Mouse (Mus musculus) myocyte (in vitro differentiated cells): ENCODE results near the gene Cfap299.

ENCODE experiments used
- CEBPB ChIP-seq: IDR thresholded peaks from 2 replicates; pipeline ENCODE4 v1.6.1; 2011; ENCODE audit warnings: mild to moderate bottlenecking, moderate library complexity; ENCODE audit not compliant: poor library complexity, insufficient read depth, severe bottlenecking
- E2F4 ChIP-seq: IDR thresholded peaks from one replicate; pipeline ENCODE4 v1.6.1; 2011; ENCODE audit warnings: mild to moderate bottlenecking, control low read depth, moderate library complexity; ENCODE audit not compliant: insufficient read depth
- MAX ChIP-seq: IDR thresholded peaks from one replicate; pipeline ENCODE4 v1.6.1; 2011; ENCODE audit warnings: low read depth, mild to moderate bottlenecking, control low read depth
- MYOG ChIP-seq, 3 experiments: IDR thresholded peaks; one replicate each; pipeline ENCODE4 v1.6.1; 2011; ENCODE audit warnings: control low read depth in 2 of 3, low read depth in 2 of 3, mild to moderate bottlenecking in 2 of 3; ENCODE audit not compliant: insufficient read length in 2 of 3, control insufficient read depth in 1 of 3, insufficient read depth in 1 of 3
- POLR2A ChIP-seq: IDR thresholded peaks from one replicate; pipeline ENCODE4 v1.6.1; 2011; ENCODE audit warnings: low read depth, mild to moderate bottlenecking, control low read depth, moderate library complexity; ENCODE audit not compliant: insufficient read length
- POLR2AphosphoS2 ChIP-seq: IDR thresholded peaks from one replicate; pipeline ENCODE4 v1.6.1; 2011; ENCODE audit warnings: low read depth, control low read depth; ENCODE audit not compliant: insufficient read length
- REST ChIP-seq: IDR thresholded peaks from one replicate; pipeline ENCODE4 v1.6.1; 2011; ENCODE audit warnings: mild to moderate bottlenecking, control low read depth, moderate library complexity; ENCODE audit not compliant: insufficient read depth, insufficient read length
- SRF ChIP-seq: IDR thresholded peaks from one replicate; pipeline ENCODE4 v1.6.1; 2011; ENCODE audit warnings: low read depth; ENCODE audit not compliant: control insufficient read depth, insufficient read length
- TCF12 ChIP-seq: IDR thresholded peaks from one replicate; pipeline ENCODE4 v1.6.1; 2011; ENCODE audit warnings: mild to moderate bottlenecking, control low read depth; ENCODE audit not compliant: poor library complexity, insufficient read depth, severe bottlenecking
- TCF3 ChIP-seq: IDR thresholded peaks from one replicate; pipeline ENCODE4 v1.6.1; 2011; ENCODE audit warnings: low read depth, control low read depth; ENCODE audit not compliant: insufficient read length
- USF1 ChIP-seq: IDR thresholded peaks from one replicate; pipeline ENCODE4 v1.6.1; 2011; ENCODE audit warnings: low read depth, mild to moderate bottlenecking, control low read depth, moderate library complexity

GRCm38 (mm10) chr5:98585915-98586314 lies 256.8 kb downstream of the Cfap299 start:
- TF ChIP-seq USF1 (no peak), SRF (no peak), POLR2A (no peak), POLR2AphosphoS2 (no peak), TCF12 (no peak), MAX (no peak), E2F4 (no peak), MYOG (IDR thresholded peaks at IDR 0.05; ENCODE audit: control insufficient read depth in 1 of 3, insufficient read depth in 1 of 3, insufficient read length in 2 of 3, low read depth in 2 of 3) (no peak), REST (no peak), CEBPB (no peak), TCF3 (no peak)
